8 mouse cellular contexts compared by ENCODE assay signal in genomic region chr1:183297886-183298489, GRCm38 (mm10). TPM values are rescaled to one million over a fixed set of nuclear protein-coding genes. Genes with fewer than 3 reads are reported as not detected.
DNase-seq lines count a peak whose midpoint lies in the region; ATAC-seq and TF ChIP-seq lines count a peak whose summit lies in the region.

No protein-coding gene starts in this region.

- H3K4me1 ChIP-seq in heart, embryonic 14.5 days (ENCODE audit: control insufficient read depth in 2 of 2, insufficient read depth in 2 of 2, low read length in 2 of 2) = no peaks in the 10 kb centered on the region
- no peaks in the 10 kb centered on the region for H3K4me1 ChIP-seq in liver, embryonic 16.5 days (ENCODE audit: control insufficient read depth, low read depth, low read length)
- H3K4me1 ChIP-seq in neural tube, embryonic 13.5 days (replicated peaks) = peaks cover 8% of the 10 kb centered on the region
- H3K4me1 ChIP-seq in testis, adult 2 months (ENCODE audit: control insufficient read depth, insufficient read depth, low read length) = no peaks in the 10 kb centered on the region

- no peak for TF ChIP-seq POLR2A in testis, adult 2 months (IDR thresholded peaks at IDR 0.05; ENCODE audit: control insufficient read depth, low read depth, low read length)

- no peak for TF ChIP-seq CTCF in testis, adult 2 months (IDR thresholded peaks at IDR 0.05; ENCODE audit: control insufficient read depth, insufficient read depth, insufficient replicate concordance, low read depth, low read length)

- no peaks in the 10 kb centered on the region for H3K27me3 ChIP-seq in heart, embryonic 14.5 days (ENCODE audit: control insufficient read depth, insufficient read depth, low read length)
- no peaks in the 10 kb centered on the region for H3K27me3 ChIP-seq in liver, embryonic 16.5 days (ENCODE audit: control insufficient read depth, insufficient read depth, low read depth, low read length)
- H3K27me3 ChIP-seq in neural tube, embryonic 13.5 days = no peaks in the 10 kb centered on the region
- H3K27me3 ChIP-seq in testis, adult 2 months (ENCODE audit: control insufficient read depth, insufficient read depth, low read length) = no peaks in the 10 kb centered on the region

- DNase-seq in 3T3-L1 (ENCODE audit: low read depth, low spot score) = peak; percentile 84
- peak; percentile 36 for DNase-seq in kidney, postnatal 14 days

- peak overlapping the region; percentile 51 to 76 for H3K4me3 ChIP-seq in heart, embryonic 14.5 days (ENCODE audit: control insufficient read depth in 1 of 2, insufficient read depth in 1 of 2, low read depth in 1 of 2, low read length in 2 of 2)
- peak overlapping the region; percentile 64 for H3K4me3 ChIP-seq in liver, embryonic 16.5 days (ENCODE audit: low read depth, low read length)
- peak overlapping the region; percentile 51 for H3K4me3 ChIP-seq in neural tube, embryonic 13.5 days
- H3K4me3 ChIP-seq in testis, adult 2 months (ENCODE audit: control insufficient read depth, low read depth, low read length) = peak overlapping the region; percentile 92

- H3K4me2 ChIP-seq in heart, embryonic 14.5 days (ENCODE audit: low read length) = peak overlapping the region; percentile 64
- H3K4me2 ChIP-seq in liver, embryonic 16.5 days (ENCODE audit: low read depth, low read length) = peak overlapping the region; percentile 60
- H3K4me2 ChIP-seq in neural tube, embryonic 13.5 days = peak overlapping the region; percentile 61

- no peaks in the 10 kb centered on the region for H3K9me3 ChIP-seq in heart, embryonic 14.5 days (ENCODE audit: control insufficient read depth, low read length)
- no peaks in the 10 kb centered on the region for H3K9me3 ChIP-seq in liver, embryonic 16.5 days (replicated peaks; ENCODE audit: control insufficient read depth, low read length)
- no peaks in the 10 kb centered on the region for H3K9me3 ChIP-seq in neural tube, embryonic 13.5 days

- peak; percentile 58 for ATAC-seq in activated CD4-positive, CD25-positive, alpha-beta regulatory T cell, adult 4 months
- ATAC-seq in erythroid progenitor cell, adult 5-6 weeks (replicated peaks; ENCODE audit: low FRiP score, poor library complexity, severe bottlenecking) = peak; percentile 46
- ATAC-seq in heart, embryonic 14.5 days (ENCODE audit: insufficient number of reproducible peaks, insufficient read depth, low FRiP score, low read depth) = no peak
- peak; percentile 37 for ATAC-seq in liver, embryonic 16.5 days (ENCODE audit: low read depth)
- no peak for ATAC-seq in neural tube, embryonic 13.5 days (ENCODE audit: low read depth)

- peak overlapping the region; percentile 32 to 59 for H3K27ac ChIP-seq in heart, embryonic 14.5 days (replicated peaks in 1 of 2; ENCODE audit: control insufficient read depth in 1 of 2, insufficient read depth in 1 of 2, low read depth in 2 of 2, low read length in 2 of 2)
- peak overlapping the region; percentile 59 for H3K27ac ChIP-seq in liver, embryonic 16.5 days (ENCODE audit: low read length)
- peak overlapping the region; percentile 52 for H3K27ac ChIP-seq in neural tube, embryonic 13.5 days (replicated peaks)
- H3K27ac ChIP-seq in testis, adult 2 months (ENCODE audit: control insufficient read depth, insufficient read depth, low read depth, low read length) = no peak overlapping the region; the same call in 1 of the 2 replicates

- under 1% methylated on average over 20 of the region's 20 CpGs for WGBS in heart, embryonic 14.5 days
- 2% methylated on average over 20 of the region's 20 CpGs for WGBS in liver, embryonic 16.5 days (ENCODE audit: insufficient replicate concordance)
- WGBS in neural tube, embryonic 13.5 days = under 1% methylated on average over 20 of the region's 20 CpGs

- H3K9ac ChIP-seq in heart, embryonic 14.5 days (ENCODE audit: low read length) = peak overlapping the region; percentile 71
- peak overlapping the region; percentile 47 for H3K9ac ChIP-seq in liver, embryonic 16.5 days (ENCODE audit: low read depth, low read length)
- peak overlapping the region; percentile 72 for H3K9ac ChIP-seq in neural tube, embryonic 13.5 days

- H3K36me3 ChIP-seq in heart, embryonic 14.5 days (ENCODE audit: control insufficient read depth, insufficient read depth, low read length) = peaks cover 11% of the 10 kb centered on the region
- H3K36me3 ChIP-seq in liver, embryonic 16.5 days (ENCODE audit: control insufficient read depth, insufficient read depth) = no peaks in the 10 kb centered on the region; the same call in 1 of the 2 replicates
- peaks cover 10% of the 10 kb centered on the region for H3K36me3 ChIP-seq in neural tube, embryonic 13.5 days
- peaks cover 2% of the 10 kb centered on the region; the same call in 1 of the 2 replicates for H3K36me3 ChIP-seq in testis, adult 2 months (ENCODE audit: control insufficient read depth, insufficient read depth, low read length)

RNA-seq across cellular contexts. Expression of gene Brox, which starts 0.9 kb away (rescaled TPM):
- 10 to 100 TPM; 33.8 to 43.0 TPM for polyA plus RNA-seq in activated CD4-positive, CD25-positive, alpha-beta regulatory T cell, adult 4 months (2017; shearing (Covaris generic))
- total RNA-seq in erythroid progenitor cell, adult 5-6 weeks (2015; ENCODE audit: low replicate concordance) = 32.7 and 42.5 TPM in 2 replicates
- total RNA-seq in erythroid progenitor cell, adult 5-6 weeks (2017; ENCODE audit: low replicate concordance) = 82.6 and 82.8 TPM in 2 replicates
- 45.4 and 50.0 TPM in 2 replicates for polyA plus RNA-seq in heart, embryonic 14.5 days (2014; fragmentation: Nextera tagmentation; extraction: Ambion mirVana)
- polyA plus RNA-seq in liver, embryonic 16.5 days (2015; fragmentation: Nextera tagmentation; extraction: Ambion mirVana) = 20.8 and 21.0 TPM in 2 replicates
- polyA plus RNA-seq in neural tube, embryonic 13.5 days (2015; fragmentation: Nextera tagmentation; extraction: Ambion mirVana) = 100 and 105 TPM in 2 replicates
- polyA plus RNA-seq in testis, adult 2 months (2012; rRNA removed) = 7.6 and 8.5 TPM in 2 replicates

RNA-seq across cellular contexts. Expression of gene Aida, which starts 1.6 kb away (rescaled TPM):
- 10 to 100 TPM; 13.4 to 17.2 TPM for polyA plus RNA-seq in activated CD4-positive, CD25-positive, alpha-beta regulatory T cell, adult 4 months (2017; shearing (Covaris generic))
- total RNA-seq in erythroid progenitor cell, adult 5-6 weeks (2015; ENCODE audit: low replicate concordance) = 40.7 and 75.9 TPM in 2 replicates
- 90.7 and 92.3 TPM in 2 replicates for total RNA-seq in erythroid progenitor cell, adult 5-6 weeks (2017; ENCODE audit: low replicate concordance)
- 14.5 and 18.7 TPM in 2 replicates for polyA plus RNA-seq in heart, embryonic 14.5 days (2014; fragmentation: Nextera tagmentation; extraction: Ambion mirVana)
- polyA plus RNA-seq in liver, embryonic 16.5 days (2015; fragmentation: Nextera tagmentation; extraction: Ambion mirVana) = 14.0 and 14.2 TPM in 2 replicates
- polyA plus RNA-seq in neural tube, embryonic 13.5 days (2015; fragmentation: Nextera tagmentation; extraction: Ambion mirVana) = 53.7 and 56.5 TPM in 2 replicates
- 16.0 and 18.9 TPM in 2 replicates for polyA plus RNA-seq in testis, adult 2 months (2012; rRNA removed)

Comparison
In these comparisons a context has a peak if more than half of its experiments do, and no peak if none do; other contexts are left out.
1. ATAC-seq: peak in activated CD4-positive, CD25-positive, alpha-beta regulatory T cell, adult 4 months (single experiment), erythroid progenitor cell, adult 5-6 weeks (single experiment) and liver, embryonic 16.5 days (single experiment); none in heart, embryonic 14.5 days (single experiment) and neural tube, embryonic 13.5 days (single experiment).
2. Peak in every context shown above with its lines, with median percentiles within 50 percentile points of each other: H3K4me2 ChIP-seq, H3K4me3 ChIP-seq and H3K9ac ChIP-seq.